ENCODE assay signal across 23 mouse cellular contexts in the genomic region with DNA sequence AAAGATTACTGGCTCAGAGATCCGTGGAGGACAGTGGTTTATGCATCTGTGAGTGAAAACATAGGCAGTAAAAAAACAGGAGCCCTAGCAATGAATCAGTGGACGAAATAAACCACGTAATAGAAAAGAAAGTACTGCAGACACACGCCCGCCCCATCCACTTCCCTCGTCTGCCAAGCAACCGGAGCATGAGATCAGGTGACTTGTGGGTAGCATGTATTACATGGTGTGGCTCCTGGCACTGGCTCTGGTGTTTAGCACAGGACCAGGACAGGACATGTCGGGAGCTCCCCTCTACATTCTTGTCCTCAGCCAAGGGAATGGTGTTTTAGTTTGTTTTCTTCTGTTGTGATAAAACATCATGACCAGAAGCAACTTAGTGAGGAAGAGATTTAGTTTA. TPM values are rescaled to one million over a fixed set of nuclear protein-coding genes. Genes with fewer than 3 reads are reported as not detected.
A peak's percentile ranks its signal among the peaks of the same experiment; 100 is the strongest.
DNase-seq lines count a peak whose midpoint lies in the region; ATAC-seq and TF ChIP-seq lines count a peak whose summit lies in the region.
"Had no signal": no experiment of that assay in that cellular context is flagged by ENCODE, and none has a peak within 500 bp of the region (broad histone marks: within the 10 kb centered on the region; RNA-seq: fewer than 3 reads in every experiment).

No protein-coding gene starts in this region.

- TF ChIP-seq CTCF in midbrain, postnatal 0 days (IDR thresholded peaks at IDR 0.05), result no peak

- no peak for DNase-seq in midbrain, postnatal 0 days (ENCODE audit: low spot score)
- DNase-seq: adrenal gland, postnatal 25 days; cerebellum, adult 8-10 months; heart, adult 2 months; liver, embryonic 13.5 days had no signal

- no peak overlapping the region for H3K9ac ChIP-seq in hindbrain, embryonic 12.5 days
- H3K9ac ChIP-seq in hindbrain, embryonic 16.5 days (ENCODE audit: low read depth, low read length), result no peak overlapping the region
- no peak overlapping the region for H3K9ac ChIP-seq in midbrain, embryonic 12.5 days (replicated peaks)
- no peak overlapping the region for H3K9ac ChIP-seq in midbrain, postnatal 0 days (replicated peaks; ENCODE audit: low read length, poor library complexity, severe bottlenecking)
- H3K9ac ChIP-seq in forebrain, embryonic 15.5 days (replicated peaks), result no peak overlapping the region
- H3K9ac ChIP-seq: forebrain, embryonic 13.5 days; liver, embryonic 13.5 days; stomach, embryonic 15.5 days had no signal

- H3K4me2 ChIP-seq in hindbrain, embryonic 12.5 days (replicated peaks), result no peak overlapping the region
- H3K4me2 ChIP-seq in hindbrain, embryonic 16.5 days (ENCODE audit: low read length), result no peak overlapping the region
- no peak overlapping the region for H3K4me2 ChIP-seq in midbrain, embryonic 12.5 days (replicated peaks)
- no peak overlapping the region for H3K4me2 ChIP-seq in midbrain, postnatal 0 days (ENCODE audit: low read depth, low read length, poor library complexity, severe bottlenecking)
- no peak overlapping the region for H3K4me2 ChIP-seq in forebrain, embryonic 15.5 days (replicated peaks)
- H3K4me2 ChIP-seq: forebrain, embryonic 13.5 days; liver, embryonic 13.5 days; stomach, embryonic 15.5 days had no signal

- H3K4me3 ChIP-seq in hindbrain, embryonic 12.5 days, result no peak overlapping the region
- H3K4me3 ChIP-seq in hindbrain, embryonic 16.5 days (ENCODE audit: low read length), result no peak overlapping the region
- H3K4me3 ChIP-seq in midbrain, embryonic 12.5 days, result no peak overlapping the region
- no peak overlapping the region for H3K4me3 ChIP-seq in midbrain, postnatal 0 days (ENCODE audit: low read depth, low read length)
- no peak overlapping the region for H3K4me3 ChIP-seq in forebrain, embryonic 15.5 days
- H3K4me3 ChIP-seq: forebrain, embryonic 13.5 days; heart, adult 2 months; limb, embryonic 10.5 days; liver, embryonic 13.5 days; stomach, embryonic 15.5 days had no signal

- no peak for ATAC-seq in hindbrain, embryonic 12.5 days (ENCODE audit: low FRiP score)
- no peak; the same call in 1 of the 2 replicates for ATAC-seq in hindbrain, embryonic 16.5 days
- no peak for ATAC-seq in midbrain, embryonic 12.5 days (ENCODE audit: low FRiP score, low read depth)
- no peak for ATAC-seq in midbrain, postnatal 0 days (ENCODE audit: low FRiP score)
- ATAC-seq in granulocyte monocyte progenitor cell, adult 5-6 weeks (replicated peaks; ENCODE audit: poor library complexity, severe bottlenecking), result peak; percentile 72
- peak; percentile 48; the same call in 1 of the 2 replicates for ATAC-seq in neutrophil, adult 5-6 weeks (ENCODE audit: extremely low read depth, insufficient number of reproducible peaks, low FRiP score, poor library complexity, severe bottlenecking)
- ATAC-seq in inflammation-experienced regulatory T-cells, adult 6 months, result no peak
- ATAC-seq in forebrain, embryonic 15.5 days (replicated peaks), result no peak
- ATAC-seq: lung, postnatal 0 days had no signal

- no peaks in the 10 kb centered on the region for H3K9me3 ChIP-seq in hindbrain, embryonic 12.5 days (replicated peaks)
- no peaks in the 10 kb centered on the region for H3K9me3 ChIP-seq in hindbrain, embryonic 16.5 days (ENCODE audit: control insufficient read depth, low read length)
- H3K9me3 ChIP-seq in midbrain, embryonic 12.5 days, result no peaks in the 10 kb centered on the region
- no peaks in the 10 kb centered on the region for H3K9me3 ChIP-seq in midbrain, postnatal 0 days (ENCODE audit: low read length)
- H3K9me3 ChIP-seq in forebrain, embryonic 15.5 days, result no peaks in the 10 kb centered on the region
- H3K9me3 ChIP-seq: forebrain, embryonic 13.5 days; limb, embryonic 10.5 days; liver, embryonic 13.5 days; stomach, embryonic 15.5 days had no signal

- H3K4me1 ChIP-seq in hindbrain, embryonic 12.5 days, result peaks cover 16% of the 10 kb centered on the region
- peaks cover 5% of the 10 kb centered on the region; the same call in 1 of the 2 replicates for H3K4me1 ChIP-seq in hindbrain, embryonic 16.5 days (ENCODE audit: control insufficient read depth, insufficient read depth, low read depth, low read length)
- peaks cover 6% of the 10 kb centered on the region for H3K4me1 ChIP-seq in midbrain, embryonic 12.5 days
- no peaks in the 10 kb centered on the region for H3K4me1 ChIP-seq in midbrain, postnatal 0 days (ENCODE audit: insufficient read depth, low read length)
- H3K4me1 ChIP-seq in forebrain, embryonic 15.5 days, result peaks cover 8% of the 10 kb centered on the region
- H3K4me1 ChIP-seq: liver, embryonic 13.5 days; stomach, embryonic 15.5 days had no signal

- no peaks in the 10 kb centered on the region for H3K36me3 ChIP-seq in hindbrain, embryonic 12.5 days
- H3K36me3 ChIP-seq in hindbrain, embryonic 16.5 days (ENCODE audit: control insufficient read depth, insufficient read depth, low read length), result no peaks in the 10 kb centered on the region
- H3K36me3 ChIP-seq in midbrain, embryonic 12.5 days, result no peaks in the 10 kb centered on the region
- no peaks in the 10 kb centered on the region for H3K36me3 ChIP-seq in midbrain, postnatal 0 days (ENCODE audit: insufficient read depth, low read length)
- H3K36me3 ChIP-seq in forebrain, embryonic 15.5 days, result no peaks in the 10 kb centered on the region
- H3K36me3 ChIP-seq: limb, embryonic 10.5 days; liver, embryonic 13.5 days; stomach, embryonic 15.5 days had no signal

- 71% methylated on average over 8 of the region's 8 CpGs for WGBS in hindbrain, embryonic 12.5 days
- 61% methylated on average over 8 of the region's 8 CpGs for WGBS in hindbrain, embryonic 16.5 days
- WGBS in midbrain, embryonic 12.5 days, result 82% methylated on average over 8 of the region's 8 CpGs
- WGBS in midbrain, postnatal 0 days, result 71% methylated on average over 8 of the region's 8 CpGs
- 80% methylated on average over 8 of the region's 8 CpGs for WGBS in forebrain, embryonic 15.5 days

- H3K27me3 ChIP-seq in hindbrain, embryonic 12.5 days, result no peaks in the 10 kb centered on the region
- no peaks in the 10 kb centered on the region for H3K27me3 ChIP-seq in hindbrain, embryonic 16.5 days (replicated peaks; ENCODE audit: control insufficient read depth, insufficient read depth, low read length)
- H3K27me3 ChIP-seq in midbrain, embryonic 12.5 days, result no peaks in the 10 kb centered on the region
- no peaks in the 10 kb centered on the region for H3K27me3 ChIP-seq in midbrain, postnatal 0 days (ENCODE audit: insufficient read depth, low read length)
- no peaks in the 10 kb centered on the region for H3K27me3 ChIP-seq in forebrain, embryonic 15.5 days
- H3K27me3 ChIP-seq: CH12.LX; forebrain, embryonic 13.5 days; liver, embryonic 13.5 days; stomach, embryonic 15.5 days had no signal

- H3K27ac ChIP-seq in hindbrain, embryonic 12.5 days, result peak overlapping the region; percentile 23; the same call in 1 of the 2 replicates
- no peak overlapping the region for H3K27ac ChIP-seq in hindbrain, embryonic 16.5 days (ENCODE audit: low read depth, low read length)
- peak overlapping the region; percentile 77 for H3K27ac ChIP-seq in midbrain, embryonic 12.5 days (replicated peaks)
- no peak overlapping the region for H3K27ac ChIP-seq in midbrain, postnatal 0 days (ENCODE audit: low read depth, low read length)
- no peak overlapping the region for H3K27ac ChIP-seq in forebrain, embryonic 15.5 days (replicated peaks)
- H3K27ac ChIP-seq: heart, adult 2 months; limb, embryonic 10.5 days; liver, embryonic 13.5 days; stomach, embryonic 15.5 days had no signal

RNA-seq across cellular contexts. Expression of gene Tas2r134, which starts 26.4 kb away (rescaled TPM):
- polyA plus RNA-seq in hindbrain, embryonic 12.5 days (2016; fragmentation: Nextera tagmentation; extraction: Ambion mirVana), result not detected in 2 replicates
- not detected in 2 replicates for polyA plus RNA-seq in hindbrain, embryonic 16.5 days (2015; fragmentation: Nextera tagmentation; extraction: Ambion mirVana)
- not detected in 2 replicates for polyA plus RNA-seq in midbrain, embryonic 12.5 days (2016; fragmentation: Nextera tagmentation; extraction: Ambion mirVana)
- total RNA-seq in midbrain, postnatal 0 days (2014; rRNA removed), result not detected in 2 replicates
- not detected in 2 replicates for polyA plus RNA-seq in midbrain, postnatal 0 days (2015; fragmentation: Nextera tagmentation; extraction: Ambion mirVana)
- total RNA-seq in granulocyte monocyte progenitor cell, adult 5-6 weeks (2014; fragmentation: Nextera tagmentation), result not detected in 2 replicates
- not detected in 2 replicates for total RNA-seq in granulocyte monocyte progenitor cell, adult 5-6 weeks (2017)
- total RNA-seq in neutrophil, adult 5-6 weeks (2017), result not detected in 2 replicates
- polyA plus RNA-seq in inflammation-experienced regulatory T-cells, adult 6 months (2017; shearing (Covaris generic)), result not detected
- not detected in 2 replicates for polyA plus RNA-seq in forebrain, embryonic 15.5 days (2015; fragmentation: Nextera tagmentation; extraction: Ambion mirVana)
- total RNA-seq: adrenal gland, postnatal 25 days; CH12.LX; heart, adult 2 months; layer of hippocampus, adult 18-20 months; left cerebral cortex, adult 18-20 months; megakaryocyte-erythroid progenitor cell, adult 5-6 weeks had no signal
- polyA plus RNA-seq: forebrain, embryonic 13.5 days; heart, adult 2 months; heart, embryonic 16.5 days; limb, embryonic 10.5 days; liver, embryonic 13.5 days; lung, postnatal 0 days; neural tube, embryonic 11.5 days; stomach, embryonic 15.5 days; thymus, postnatal 0 days had no signal

Comparison
In these comparisons a context has a peak if more than half of its experiments do, and no peak if none do; other contexts are left out.
1. H3K27ac ChIP-seq: peak in hindbrain, embryonic 12.5 days (single experiment) and midbrain, embryonic 12.5 days (single experiment); none in hindbrain, embryonic 16.5 days (single experiment), midbrain, postnatal 0 days (single experiment) and forebrain, embryonic 15.5 days (single experiment).
2. ATAC-seq: peak in granulocyte monocyte progenitor cell, adult 5-6 weeks (single experiment) and neutrophil, adult 5-6 weeks (single experiment); none in hindbrain, embryonic 12.5 days (single experiment), hindbrain, embryonic 16.5 days (single experiment), midbrain, embryonic 12.5 days (single experiment), midbrain, postnatal 0 days (single experiment), inflammation-experienced regulatory T-cells, adult 6 months (single experiment) and forebrain, embryonic 15.5 days (single experiment).